11 mouse cellular contexts compared by ENCODE assay signal in the genomic region with DNA sequence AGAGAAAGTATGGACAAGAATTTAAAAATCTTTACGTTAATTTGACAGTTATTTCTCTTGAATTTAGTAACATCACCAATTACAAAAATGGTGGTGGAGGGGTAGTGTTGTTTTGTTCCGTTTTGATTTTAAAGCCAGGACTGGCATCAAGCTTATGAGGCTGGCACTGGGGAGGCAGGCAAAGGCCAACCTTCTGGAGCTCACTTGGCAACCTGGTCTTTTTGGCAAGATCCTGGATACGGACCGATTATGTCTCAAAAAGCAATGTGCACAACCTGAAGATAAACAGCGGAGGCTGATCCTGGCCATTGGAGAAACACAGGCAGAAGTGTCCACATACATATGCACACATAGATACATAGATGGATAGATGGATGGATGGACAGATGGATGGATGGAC. TPM values are rescaled to one million over a fixed set of nuclear protein-coding genes. Genes with fewer than 3 reads are reported as not detected.
DNase-seq lines count a peak whose midpoint lies in the region; ATAC-seq and TF ChIP-seq lines count a peak whose summit lies in the region.
"Had no signal": no experiment of that assay in that cellular context is flagged by ENCODE, and none has a peak within 500 bp of the region (broad histone marks: within the 10 kb centered on the region; RNA-seq: fewer than 3 reads in every experiment).

No protein-coding gene starts in this region.

- TF ChIP-seq CTCF in hindbrain, postnatal 0 days (IDR thresholded peaks at IDR 0.05; ENCODE audit: low read depth), result no peak
- no peak for TF ChIP-seq CTCF in G1E (IDR thresholded peaks at IDR 0.05; ENCODE audit: low read depth, low read length)

- DNase-seq in adrenal gland, postnatal 10 days, result peak; percentile 59
- DNase-seq in adrenal gland, postnatal 4 days (ENCODE audit: low spot score in 2 of 2), result no peak
- peak; percentile 17 for DNase-seq in hindbrain, postnatal 0 days (ENCODE audit: low spot score)
- no peak for DNase-seq in G1E (ENCODE audit: low spot score)
- peak; percentile 89 to 91 for DNase-seq in cerebellum, postnatal 14 days
- no peak for DNase-seq in left cerebral cortex, postnatal 25 days (ENCODE audit: low spot score in 2 of 2)
- DNase-seq: kidney, postnatal 10 days had no signal

- no peak overlapping the region for H3K27ac ChIP-seq in hindbrain, postnatal 0 days
- H3K27ac ChIP-seq in hindbrain, embryonic 16.5 days (ENCODE audit: low read depth, low read length), result no peak overlapping the region
- H3K27ac ChIP-seq in midbrain, embryonic 13.5 days, result no peak overlapping the region
- H3K27ac ChIP-seq: embryonic facial prominence, embryonic 13.5 days; limb, embryonic 13.5 days had no signal

- H3K4me2 ChIP-seq in hindbrain, postnatal 0 days (ENCODE audit: low read depth, low read length), result no peak overlapping the region
- no peak overlapping the region for H3K4me2 ChIP-seq in hindbrain, embryonic 16.5 days (ENCODE audit: low read length)
- H3K4me2 ChIP-seq in midbrain, embryonic 13.5 days (replicated peaks), result no peak overlapping the region
- H3K4me2 ChIP-seq: embryonic facial prominence, embryonic 13.5 days; limb, embryonic 13.5 days had no signal

- H3K4me1 ChIP-seq in hindbrain, postnatal 0 days (ENCODE audit: insufficient read depth, low read length), result peaks cover 3% of the 10 kb centered on the region; the same call in 1 of the 2 replicates
- peaks cover 22% of the 10 kb centered on the region for H3K4me1 ChIP-seq in hindbrain, embryonic 16.5 days (ENCODE audit: control insufficient read depth, insufficient read depth, low read depth, low read length)
- peaks cover 42% of the 10 kb centered on the region for H3K4me1 ChIP-seq in G1E (ENCODE audit: insufficient read depth, low read depth, low read length)
- peaks cover 35% of the 10 kb centered on the region for H3K4me1 ChIP-seq in midbrain, embryonic 13.5 days (replicated peaks)

- intact Hi-C loops in left cerebral cortex, postnatal 25 days (cut with DNase I), result no loop called here

- no peaks in the 10 kb centered on the region for H3K9me3 ChIP-seq in hindbrain, postnatal 0 days (ENCODE audit: low read length)
- no peaks in the 10 kb centered on the region for H3K9me3 ChIP-seq in hindbrain, embryonic 16.5 days (ENCODE audit: control insufficient read depth, low read length)
- no peaks in the 10 kb centered on the region for H3K9me3 ChIP-seq in G1E (replicated peaks)
- no peaks in the 10 kb centered on the region for H3K9me3 ChIP-seq in midbrain, embryonic 13.5 days
- H3K9me3 ChIP-seq: embryonic facial prominence, embryonic 13.5 days; limb, embryonic 13.5 days had no signal

- ATAC-seq in hindbrain, postnatal 0 days, result no peak
- no peak for ATAC-seq in hindbrain, embryonic 16.5 days
- no peak for ATAC-seq in G1E (ENCODE audit: extremely low read depth, insufficient number of reproducible peaks, low FRiP score, poor library complexity, severe bottlenecking)
- ATAC-seq in midbrain, embryonic 13.5 days, result no peak

- H3K4me3 ChIP-seq in hindbrain, postnatal 0 days (ENCODE audit: low read length), result no peak overlapping the region
- no peak overlapping the region for H3K4me3 ChIP-seq in hindbrain, embryonic 16.5 days (ENCODE audit: low read length)
- H3K4me3 ChIP-seq in G1E (ENCODE audit: low read depth, low read length), result peak overlapping the region; percentile 17; the same call in 1 of the 2 replicates
- no peak overlapping the region for H3K4me3 ChIP-seq in midbrain, embryonic 13.5 days (replicated peaks)
- H3K4me3 ChIP-seq: embryonic facial prominence, embryonic 13.5 days; limb, embryonic 13.5 days had no signal

- 62% methylated on average over 5 of the region's 5 CpGs for WGBS in hindbrain, postnatal 0 days
- 83% methylated on average over 5 of the region's 5 CpGs for WGBS in hindbrain, embryonic 16.5 days
- WGBS in midbrain, embryonic 13.5 days, result 98% methylated on average over 5 of the region's 5 CpGs

- no peak overlapping the region for H3K9ac ChIP-seq in hindbrain, postnatal 0 days (replicated peaks; ENCODE audit: low read length)
- no peak overlapping the region for H3K9ac ChIP-seq in hindbrain, embryonic 16.5 days (ENCODE audit: low read depth, low read length)
- H3K9ac ChIP-seq in midbrain, embryonic 13.5 days (replicated peaks), result no peak overlapping the region
- H3K9ac ChIP-seq: embryonic facial prominence, embryonic 13.5 days; limb, embryonic 13.5 days had no signal

- no peaks in the 10 kb centered on the region for H3K27me3 ChIP-seq in hindbrain, postnatal 0 days (ENCODE audit: insufficient read depth, low read length)
- no peaks in the 10 kb centered on the region for H3K27me3 ChIP-seq in hindbrain, embryonic 16.5 days (replicated peaks; ENCODE audit: control insufficient read depth, insufficient read depth, low read length)
- H3K27me3 ChIP-seq in G1E (ENCODE audit: insufficient read depth, low read length), result no peaks in the 10 kb centered on the region
- H3K27me3 ChIP-seq in midbrain, embryonic 13.5 days, result no peaks in the 10 kb centered on the region
- H3K27me3 ChIP-seq: embryonic facial prominence, embryonic 13.5 days; limb, embryonic 13.5 days had no signal

- H3K36me3 ChIP-seq in hindbrain, postnatal 0 days (ENCODE audit: insufficient read depth, low read length), result peaks cover 14% of the 10 kb centered on the region
- peaks cover 23% of the 10 kb centered on the region for H3K36me3 ChIP-seq in hindbrain, embryonic 16.5 days (ENCODE audit: control insufficient read depth, insufficient read depth, low read length)
- H3K36me3 ChIP-seq in G1E (replicated peaks), result peaks cover 64% of the 10 kb centered on the region
- H3K36me3 ChIP-seq in midbrain, embryonic 13.5 days, result peaks cover 39% of the 10 kb centered on the region

RNA-seq across cellular contexts. Expression of gene Gabpa, which starts 2.0 kb away (rescaled TPM):
- 10 to 100 TPM; 61.0 to 65.8 TPM for total RNA-seq in adrenal gland, postnatal 10 days (2021)
- total RNA-seq in adrenal gland, postnatal 4 days (2021), result 10 to 100 TPM; 57.6 to 59.8 TPM
- 14.8 and 20.4 TPM in 2 replicates for total RNA-seq in hindbrain, postnatal 0 days (2014; rRNA removed)
- polyA plus RNA-seq in hindbrain, postnatal 0 days (2015; fragmentation: Nextera tagmentation; extraction: Ambion mirVana), result 10.6 and 11.8 TPM in 2 replicates
- polyA plus RNA-seq in hindbrain, embryonic 16.5 days (2015; fragmentation: Nextera tagmentation; extraction: Ambion mirVana), result 15.1 and 18.2 TPM in 2 replicates
- total RNA-seq in G1E (2014; fragmentation: Nextera tagmentation), result 127 and 162 TPM in 2 replicates
- total RNA-seq in G1E (2017), result 69.1 and 80.6 TPM in 2 replicates
- 5.8 and 6.2 TPM in 2 replicates for polyA plus RNA-seq in G1E (2012)
- polyA plus RNA-seq in midbrain, embryonic 13.5 days (2015; fragmentation: Nextera tagmentation; extraction: Ambion mirVana), result 22.8 and 23.4 TPM in 2 replicates
- total RNA-seq in left cerebral cortex, postnatal 25 days (2021), result 10 to 100 TPM; 19.8 to 24.7 TPM

RNA-seq across cellular contexts. Expression of gene Atp5j, which starts 2.7 kb away (rescaled TPM):
- total RNA-seq in adrenal gland, postnatal 10 days (2021), result 100 to 1,000 TPM; 436 to 522 TPM
- 100 to 1,000 TPM; 459 to 468 TPM for total RNA-seq in adrenal gland, postnatal 4 days (2021)
- 127 and 151 TPM in 2 replicates for total RNA-seq in hindbrain, postnatal 0 days (2014; rRNA removed)
- polyA plus RNA-seq in hindbrain, postnatal 0 days (2015; fragmentation: Nextera tagmentation; extraction: Ambion mirVana), result 1,026 and 1,029 TPM in 2 replicates
- 739 and 807 TPM in 2 replicates for polyA plus RNA-seq in hindbrain, embryonic 16.5 days (2015; fragmentation: Nextera tagmentation; extraction: Ambion mirVana)
- total RNA-seq in G1E (2014; fragmentation: Nextera tagmentation) (150 and 196 TPM in 2 replicates), G1E (2017) (372 and 375 TPM in 2 replicates)
- polyA plus RNA-seq in G1E (2012), result 53.3 and 61.8 TPM in 2 replicates
- 827 and 861 TPM in 2 replicates for polyA plus RNA-seq in midbrain, embryonic 13.5 days (2015; fragmentation: Nextera tagmentation; extraction: Ambion mirVana)
- 100 to 1,000 TPM; 390 to 391 TPM for total RNA-seq in left cerebral cortex, postnatal 25 days (2021)

RNA-seq across cellular contexts. Expression of gene Jam2, which starts 58.8 kb away (rescaled TPM):
- 10 to 100 TPM; 20.1 TPM for total RNA-seq in adrenal gland, postnatal 10 days (2021)
- 10 to 100 TPM in 1 of 2 experiments, 1 to 10 TPM in 1; 9.6 to 11.8 TPM for total RNA-seq in adrenal gland, postnatal 4 days (2021)
- 31.2 and 34.8 TPM in 2 replicates for total RNA-seq in hindbrain, postnatal 0 days (2014; rRNA removed)
- polyA plus RNA-seq in hindbrain, postnatal 0 days (2015; fragmentation: Nextera tagmentation; extraction: Ambion mirVana), result 28.7 and 33.2 TPM in 2 replicates
- 22.2 and 25.7 TPM in 2 replicates for polyA plus RNA-seq in hindbrain, embryonic 16.5 days (2015; fragmentation: Nextera tagmentation; extraction: Ambion mirVana)
- total RNA-seq in G1E (2014; fragmentation: Nextera tagmentation), result not detected in 2 replicates
- total RNA-seq in G1E (2017), result 0.06 and 0.38 TPM in 2 replicates
- not detected in 2 replicates for polyA plus RNA-seq in G1E (2012)
- polyA plus RNA-seq in midbrain, embryonic 13.5 days (2015; fragmentation: Nextera tagmentation; extraction: Ambion mirVana), result 40.7 and 44.1 TPM in 2 replicates
- total RNA-seq in left cerebral cortex, postnatal 25 days (2021), result 10 to 100 TPM; 24.6 to 25.5 TPM

Comparison
In these comparisons a context has a peak if more than half of its experiments do, and no peak if none do; other contexts are left out.
1. DNase-seq: peak in adrenal gland, postnatal 10 days (single experiment), hindbrain, postnatal 0 days (single experiment) and cerebellum, postnatal 14 days (2 of 2); none in adrenal gland, postnatal 4 days (0 of 2), G1E (single experiment) and left cerebral cortex, postnatal 25 days (0 of 2).
2. RNA of gene Jam2, which starts 58.8 kb away (total RNA-seq): 31.2 to 34.8 TPM in hindbrain, postnatal 0 days, 24.6 to 25.5 TPM in left cerebral cortex, postnatal 25 days, 20.1 TPM in adrenal gland, postnatal 10 days and 9.6 to 11.8 TPM in adrenal gland, postnatal 4 days; 0.06 to 0.38 TPM in G1E; every median in the first group is over 4 times any median in the second.